Mouse (Mus musculus) erythroblast, embryonic 14.5 days (primary cell): Measurements from ENCODE around the gene Fgfr2.

Experiments used
- GATA1 ChIP-seq: IDR thresholded peaks from 2 replicates; pipeline ENCODE4 v1.6.1; 2012; ENCODE audit warnings: low read length, inconsistent platforms, mixed read lengths
- TAL1 ChIP-seq: IDR thresholded peaks from 3 replicates; pipeline ENCODE4 v1.6.1; 2012; ENCODE audit warnings: low read length, inconsistent platforms, mixed read lengths

GRCm38 (mm10) chr7:131037083-131037482 is 2086.1 kb downstream of the Fgfr2 start:
- TF ChIP-seq TAL1 (no peak), GATA1 (no peak)
